Mouse (Mus musculus) ovary, adult 18-20 months (tissue): Measurements from ENCODE around the gene Ifna4.

ENCODE experiments used
- DNase-seq: peaks from one replicate; pipeline ENCODE4 v3.0.0; 2022; ENCODE audit warnings: low spot score, mixed read lengths

The Ifna4 gene

DNA sequence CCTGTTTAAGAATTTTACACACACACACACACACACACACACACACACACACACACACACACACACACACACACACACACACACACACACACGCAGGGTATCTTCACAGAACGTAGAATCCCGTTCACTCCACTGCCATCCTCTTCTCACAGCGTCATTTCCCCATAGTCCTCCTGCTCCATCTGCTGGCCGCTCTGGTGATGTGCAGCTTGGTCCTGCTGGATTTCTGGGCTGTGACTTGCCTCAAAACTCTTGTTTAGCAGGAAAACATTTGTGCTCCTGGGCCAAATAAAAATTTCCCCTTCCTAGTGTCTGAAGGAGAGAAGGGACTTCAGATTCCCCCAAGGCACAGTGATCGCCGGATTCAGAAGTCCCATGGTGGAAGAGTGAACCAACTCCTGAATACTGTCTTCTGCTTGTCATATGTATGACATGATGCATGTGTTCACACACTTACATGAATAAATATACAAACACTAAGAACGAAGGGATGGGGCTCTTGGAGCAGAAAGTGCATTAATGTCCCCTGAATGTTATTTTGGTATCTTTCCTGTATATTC, 25.8 kb downstream of the Ifna4 start:
- DNase-seq, result peak; percentile 22

DNA sequence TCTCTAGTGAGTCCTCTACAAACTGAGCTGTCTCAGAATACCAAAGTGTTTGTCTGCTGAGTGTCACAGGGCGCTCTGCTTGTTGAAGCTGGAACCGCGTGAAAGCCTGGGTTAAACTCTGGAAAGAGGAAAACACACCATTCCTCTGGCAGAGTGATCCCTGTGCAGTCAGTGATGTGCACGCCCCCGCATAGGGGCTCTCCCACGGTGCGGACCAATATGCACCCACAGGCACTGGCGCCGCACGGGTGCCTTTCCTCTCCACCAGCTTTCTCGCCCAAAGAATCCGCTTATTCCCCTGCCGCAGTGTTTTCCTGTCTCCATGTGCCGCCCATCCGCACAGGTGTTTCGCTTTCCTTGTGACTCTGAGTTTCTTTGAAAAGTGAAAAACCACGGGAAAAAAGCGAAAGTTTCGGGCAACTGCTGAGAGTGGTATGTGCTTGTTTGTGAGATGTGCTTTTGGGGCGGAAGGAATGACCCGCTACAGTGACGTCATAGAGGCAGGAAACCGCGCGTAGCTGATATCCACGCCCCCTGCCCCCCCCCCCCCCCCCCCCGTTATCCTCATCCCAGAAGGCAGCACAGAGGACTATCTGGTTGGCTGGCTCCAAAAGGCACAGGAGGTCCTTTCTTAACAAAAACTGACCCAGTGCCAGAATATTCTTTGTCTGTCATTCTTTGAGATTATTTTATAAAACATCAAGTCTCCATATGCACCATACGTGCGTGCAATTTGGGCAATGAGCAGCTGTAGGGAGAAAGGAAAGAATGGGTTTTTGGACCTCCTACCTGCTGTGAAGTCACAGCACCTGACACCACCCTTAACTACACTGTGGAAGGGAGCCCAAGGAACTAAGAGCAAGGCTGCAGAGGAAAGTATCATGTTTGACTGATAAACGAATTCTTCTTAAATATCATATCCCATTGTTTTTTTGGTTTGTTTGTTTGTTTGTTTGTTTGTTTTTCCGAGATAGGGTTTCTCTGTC, 26.6 kb downstream of the Ifna4 start:
- no peak for DNase-seq

DNA sequence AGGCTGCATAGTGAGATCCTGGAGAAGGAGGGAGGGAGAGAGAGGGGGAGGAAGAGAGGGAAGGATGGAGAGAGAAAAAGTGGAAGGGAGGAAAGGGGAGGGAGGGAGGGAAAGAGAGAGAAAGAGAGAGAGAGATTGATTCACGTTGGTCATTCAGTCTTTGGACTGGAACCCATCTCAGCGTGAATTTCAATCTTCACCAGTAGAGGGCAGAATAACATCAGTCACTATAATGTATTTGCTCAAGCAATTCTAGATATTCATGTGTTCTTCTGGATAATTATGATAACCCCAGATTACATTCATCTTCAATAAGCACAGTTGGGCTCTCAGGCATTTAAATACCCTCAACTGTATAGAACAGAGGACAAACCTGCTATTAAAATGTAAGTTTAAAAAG, 31.0 kb downstream of the Ifna4 start:
- DNase-seq, result no peak

DNA sequence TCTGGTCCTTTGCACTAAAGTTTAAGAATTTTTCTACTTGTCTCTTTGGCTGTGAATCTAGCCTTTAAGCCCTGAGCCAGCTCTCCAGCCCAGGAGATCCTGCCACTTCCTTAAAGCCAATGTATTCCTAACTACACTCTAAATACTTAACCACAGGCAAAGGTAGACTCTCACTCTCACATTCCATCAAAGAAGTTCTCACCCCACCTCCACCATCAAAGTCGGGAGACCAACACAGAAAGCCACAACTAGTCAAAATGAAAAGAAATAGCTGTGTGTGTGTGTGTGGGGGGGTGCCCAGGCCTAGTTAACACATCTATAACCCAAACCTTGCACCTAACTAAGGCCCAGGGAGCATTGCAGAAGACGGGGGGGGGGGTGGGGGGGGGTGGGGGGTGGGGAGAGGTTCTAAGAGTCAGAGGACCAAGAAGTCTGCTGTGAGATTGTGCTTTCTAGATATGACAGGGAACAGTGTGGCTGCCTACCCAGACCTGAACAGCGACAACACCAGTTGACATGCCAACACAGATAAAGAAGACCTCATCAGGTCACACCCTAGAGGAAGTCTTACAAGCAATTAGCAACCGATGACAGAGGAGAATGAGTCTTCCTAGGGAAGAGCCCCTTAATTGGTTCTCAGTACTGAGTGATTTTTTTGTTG, 33.9 kb downstream of the Ifna4 start:
- DNase-seq, result no peak

DNA sequence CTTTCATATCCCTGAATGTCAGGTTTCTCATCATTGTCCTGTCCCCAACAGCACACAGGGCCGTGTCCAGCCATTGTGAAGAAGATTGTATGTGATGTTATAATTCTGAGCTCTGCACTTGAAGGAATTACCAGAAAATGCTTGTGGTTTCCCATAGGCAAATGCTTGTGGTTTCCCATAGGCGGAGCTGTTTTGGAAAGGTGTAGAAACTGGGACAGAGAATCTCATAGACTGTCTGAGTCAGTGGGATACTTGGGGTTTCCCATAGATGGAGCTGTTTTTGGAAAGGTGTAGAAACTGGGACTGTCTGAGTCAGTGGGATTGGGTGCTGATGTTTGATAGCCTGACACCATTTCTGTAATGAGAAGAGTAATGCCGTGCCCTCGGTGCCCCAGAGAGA, 34.9 kb downstream of the Ifna4 start:
- DNase-seq, result no peak

DNA sequence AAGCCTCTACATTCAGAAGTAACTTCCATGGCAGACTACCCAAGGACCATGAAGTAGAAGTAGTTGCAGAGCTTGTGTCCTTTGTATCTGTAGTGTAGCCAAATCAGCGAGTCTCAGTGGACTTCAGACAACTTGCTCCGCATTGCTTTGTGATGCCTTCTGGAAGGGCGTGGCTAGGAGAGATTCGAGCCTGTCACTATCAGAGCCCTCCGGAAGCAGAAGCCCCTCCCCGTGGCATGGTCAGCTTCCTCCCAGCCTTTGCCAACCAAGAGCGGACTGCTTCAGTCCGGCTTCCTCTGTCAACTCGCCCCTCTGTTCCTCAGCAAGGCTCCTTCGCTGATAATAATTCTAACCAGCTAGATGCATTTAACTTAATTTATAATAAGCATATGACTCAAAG, 36.6 kb downstream of the Ifna4 start:
- no peak for DNase-seq

DNA sequence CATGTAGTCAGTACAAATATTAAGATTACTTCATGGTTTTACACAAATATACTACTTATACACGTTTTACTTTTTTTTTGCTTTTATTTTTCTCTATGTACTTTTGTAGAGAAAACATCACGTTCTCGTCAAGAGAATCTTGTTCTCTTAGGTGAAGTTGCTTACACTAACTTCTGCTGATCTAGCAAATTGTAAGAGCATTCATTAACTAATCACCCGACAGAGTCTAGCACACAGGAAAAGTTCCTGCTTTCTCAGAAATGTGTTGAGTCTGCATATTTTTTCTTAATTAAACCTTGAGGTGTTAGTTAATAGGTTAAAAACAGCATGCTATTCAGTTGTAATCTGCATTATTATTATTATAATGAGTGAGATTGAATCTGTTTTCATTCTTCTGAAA, 37.1 kb downstream of the Ifna4 start:
- DNase-seq, result no peak

DNA sequence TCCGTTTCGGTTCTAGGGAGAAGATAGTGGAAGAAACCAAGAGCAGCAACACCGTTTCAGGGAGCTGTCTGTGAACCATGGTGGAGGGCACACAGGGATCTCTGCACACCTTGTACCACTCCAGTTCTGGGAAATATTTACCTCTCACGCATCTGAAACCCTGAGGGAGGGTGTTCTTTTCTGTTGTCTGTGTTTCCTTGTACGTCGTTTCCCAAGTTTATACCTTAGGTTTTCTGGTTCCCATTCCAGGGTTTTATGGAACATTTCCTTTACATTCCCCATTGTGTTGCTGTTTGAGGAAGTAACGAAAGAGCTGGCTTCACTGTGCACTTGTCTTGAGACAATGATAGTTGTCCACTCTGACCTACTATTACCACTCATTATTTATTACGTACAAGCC, 38.4 kb downstream of the Ifna4 start, which contains the start of gene Ifne:
TSS of gene Ifne (minus strand) at position 101 of the 400 bp plus-strand sequence.
- no peak for DNase-seq

DNA sequence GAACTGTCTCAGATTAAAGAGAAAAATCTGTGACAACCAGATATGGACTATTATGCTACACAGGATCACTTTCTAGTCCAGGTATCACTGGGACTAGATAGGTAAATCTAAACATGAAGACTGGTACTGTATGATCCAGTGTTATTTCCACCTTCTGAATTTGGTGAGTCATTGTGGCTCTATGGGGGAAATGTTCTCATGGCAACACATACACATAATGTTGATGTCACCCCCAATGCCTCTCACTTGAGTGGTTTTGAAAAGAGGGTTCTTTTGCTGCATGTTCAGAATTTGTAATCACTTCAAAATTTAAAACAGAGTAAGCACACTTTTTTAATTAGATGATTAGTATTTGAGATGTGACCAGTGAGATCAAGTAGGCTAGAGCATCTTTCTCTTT, 46.6 kb downstream of the Ifna4 start:
- no peak for DNase-seq
